Mouse (Mus musculus) heart, embryonic 12.5 days (tissue): ENCODE measurements at regions not wholly inside any gene's neighbourhood (a gene's known extent, or its start where the extent isn't known, plus 50 kb on each side); places are given as distances from the start of the nearest gene placed in this dataset.
A peak's percentile ranks its signal among the peaks of the same experiment; 100 is the strongest.

Experiments
- ATAC-seq: fragments of 200-750 bp; cut with Nextera tagmentation; 2 replicates; pipeline ENCODE4 v1.8.0; 2017; ENCODE audit warnings: moderate TSS enrichment, moderate library complexity; ENCODE audit not compliant: insufficient number of reproducible peaks, low FRiP score
- H3K27ac ChIP-seq: fragments of 300-500 bp; sonication (generic); 2 replicates; pipeline ENCODE4 v1.5.1; 2016; ENCODE audit warnings: mild to moderate bottlenecking, moderate library complexity; ENCODE audit not compliant: poor library complexity, severe bottlenecking
- H3K27me3 ChIP-seq: fragments of 300-500 bp; sonication (generic); replicated peaks from 2 replicates; pipeline ENCODE4 v1.6.1; 2016; ENCODE audit warnings: mild to moderate bottlenecking, moderate library complexity
- H3K36me3 ChIP-seq: fragments of 300-500 bp; sonication (generic); 2 replicates; pipeline ENCODE4 v1.6.1; 2016; ENCODE audit warnings: mild to moderate bottlenecking, moderate library complexity
- H3K4me1 ChIP-seq: fragments of 300-500 bp; sonication (generic); replicated peaks from 2 replicates; pipeline ENCODE4 v1.6.1; 2016; ENCODE audit warnings: mild to moderate bottlenecking
- H3K4me2 ChIP-seq: fragments of 300-500 bp; sonication (generic); 2 replicates; pipeline ENCODE4 v1.6.1; 2016; ENCODE audit warnings: mild to moderate bottlenecking, moderate library complexity
- H3K4me3 ChIP-seq: fragments of 300-500 bp; sonication (generic); 2 replicates; pipeline ENCODE4 v1.5.1; 2016; ENCODE audit warnings: mild to moderate bottlenecking
- H3K9ac ChIP-seq: fragments of 300-500 bp; sonication (generic); 2 replicates; pipeline ENCODE4 v1.6.1; 2016; ENCODE audit warnings: mild to moderate bottlenecking, moderate library complexity
- H3K9me3 ChIP-seq: fragments of 300-500 bp; sonication (generic); replicated peaks from 2 replicates; pipeline ENCODE4 v1.6.1; 2016; ENCODE audit warnings: mild to moderate bottlenecking, moderate library complexity
- WGBS: fragments of 180-500 bp; shearing (Covaris S2); methylation state at CpG from one replicate; pipeline ENCODE4 v1.1.7; 2016; 5-methylcytosine and 5-hydroxymethylcytosine counted together

DNA sequence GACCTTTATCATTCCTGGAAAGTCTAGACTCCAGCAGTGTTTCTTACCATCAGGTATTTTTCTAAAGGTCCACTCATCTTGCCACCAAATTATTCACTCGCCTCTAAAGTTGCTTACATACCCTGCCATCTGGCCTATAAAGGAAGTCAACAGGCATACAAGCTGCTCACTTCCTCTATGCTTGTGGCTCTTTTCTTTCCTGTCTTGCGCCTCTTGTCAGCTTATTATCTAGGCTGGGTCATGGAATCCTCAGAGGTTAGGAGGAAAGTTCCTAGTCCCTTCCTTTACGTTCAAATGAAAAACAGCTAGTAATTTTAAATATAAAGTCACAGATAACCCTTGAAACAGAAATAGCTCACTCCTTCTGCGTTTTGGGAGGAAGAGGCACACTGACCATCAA, 97.9 kb downstream of the Lipi start:
- no peak overlapping the region for H3K9ac ChIP-seq
- no peak overlapping the region for H3K4me3 ChIP-seq
- no peaks in the 10 kb centered on the region for H3K36me3 ChIP-seq
- H3K27me3 ChIP-seq: no peaks in the 10 kb centered on the region
- no peaks in the 10 kb centered on the region for H3K9me3 ChIP-seq
- no peak overlapping the region for H3K4me2 ChIP-seq
- ATAC-seq: no peak
- H3K27ac ChIP-seq: no peak overlapping the region
- H3K4me1 ChIP-seq: no peaks in the 10 kb centered on the region
- 57% methylated on average over 4 of the region's 4 CpGs for WGBS

GRCm38 (mm10) chr16:75483878-75484277, 102.0 kb downstream of the Lipi start:
- Histone ChIP-seq H3K4me2 (no peak overlapping the region), H3K27me3 (no peaks in the 10 kb centered on the region), H3K4me3 (no peak overlapping the region), H3K36me3 (no peaks in the 10 kb centered on the region), H3K27ac (no peak overlapping the region), H3K4me1 (no peaks in the 10 kb centered on the region), H3K9ac (no peak overlapping the region), H3K9me3 (no peaks in the 10 kb centered on the region)
- ATAC-seq: no peak
- WGBS: 82% methylated on average over 5 of the region's 5 CpGs

DNA sequence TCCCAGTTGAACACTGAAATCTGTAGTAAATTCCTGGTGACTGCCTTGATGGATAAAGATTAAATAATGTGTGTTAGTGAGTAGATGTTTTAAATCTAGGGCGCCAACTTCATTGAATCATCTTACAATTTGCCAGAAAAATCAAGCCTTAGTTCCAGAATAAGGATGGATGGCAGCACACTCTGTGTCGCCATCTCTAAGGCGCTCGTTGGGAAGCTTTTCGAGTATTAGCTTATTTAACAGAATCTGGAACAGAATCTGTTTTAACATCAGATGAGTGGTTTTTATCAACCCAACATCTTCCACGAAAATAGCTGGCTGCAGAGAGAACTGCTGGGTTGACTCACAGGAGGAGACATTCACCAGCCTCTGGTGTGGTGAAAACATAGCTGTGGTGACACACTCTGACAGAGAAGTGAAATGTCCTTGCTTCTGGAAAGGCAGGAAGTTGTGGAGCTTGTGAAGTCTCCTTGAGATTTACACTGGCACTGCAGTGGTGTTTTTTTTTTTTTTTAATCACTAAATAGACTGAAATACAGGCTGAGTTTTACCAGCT, 120.4 kb downstream of the Lipi start:
- no peak overlapping the region for H3K27ac ChIP-seq
- no peak overlapping the region for H3K4me3 ChIP-seq
- no peaks in the 10 kb centered on the region for H3K4me1 ChIP-seq
- H3K4me2 ChIP-seq: no peak overlapping the region
- H3K9ac ChIP-seq: no peak overlapping the region
- H3K27me3 ChIP-seq: no peaks in the 10 kb centered on the region
- 76% methylated on average over 6 of the region's 6 CpGs for WGBS
- H3K36me3 ChIP-seq: no peaks in the 10 kb centered on the region
- no peaks in the 10 kb centered on the region for H3K9me3 ChIP-seq
- no peak for ATAC-seq

GRCm38 (mm10) chr16:75462136-75462535, 123.7 kb downstream of the Lipi start:
- Histone ChIP-seq H3K27ac (no peak overlapping the region), H3K27me3 (no peaks in the 10 kb centered on the region), H3K4me2 (no peak overlapping the region), H3K4me1 (no peaks in the 10 kb centered on the region), H3K36me3 (no peaks in the 10 kb centered on the region), H3K9ac (no peak overlapping the region), H3K4me3 (no peak overlapping the region), H3K9me3 (no peaks in the 10 kb centered on the region)
- WGBS: 72% methylated on average over 3 of the region's 3 CpGs
- ATAC-seq: no peak

DNA sequence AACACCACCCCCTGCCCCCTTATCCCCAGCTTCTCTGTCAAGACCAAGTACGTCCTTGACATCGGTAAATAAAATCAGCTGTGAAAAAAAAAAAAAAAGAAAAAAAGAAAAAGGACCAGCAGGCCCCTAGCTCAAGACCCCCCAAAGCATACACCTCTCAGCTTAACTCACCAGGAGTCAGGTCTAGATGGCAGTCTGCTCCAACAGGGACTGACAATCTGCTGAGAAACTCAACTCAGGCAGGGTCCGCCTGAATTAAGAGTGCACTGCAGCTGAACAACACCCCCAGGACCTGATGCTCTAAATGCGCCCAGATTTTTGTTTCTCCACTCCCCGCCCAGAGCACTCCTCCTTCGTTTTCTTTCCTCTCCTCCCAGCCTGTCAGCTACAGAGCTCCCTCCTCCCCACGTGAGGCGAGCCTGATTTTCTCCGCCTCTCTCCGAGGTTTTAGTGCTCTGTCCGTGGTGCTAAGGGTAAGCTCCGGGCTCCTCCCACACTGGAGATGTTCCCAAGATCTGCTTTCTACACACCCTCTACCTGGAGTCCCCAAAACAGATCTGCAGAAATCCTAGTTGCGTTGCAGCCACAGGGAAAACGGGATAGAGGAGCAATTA, 138.9 kb downstream of the Lipi start:
- 4% methylated on average over 14 of the region's 14 CpGs for WGBS
- Histone ChIP-seq H3K27me3 (no peaks in the 10 kb centered on the region), H3K27ac (no peak overlapping the region), H3K4me1 (no peaks in the 10 kb centered on the region), H3K4me2 (peak overlapping the region; percentile 50), H3K9ac (no peak overlapping the region), H3K4me3 (no peak overlapping the region), H3K9me3 (no peaks in the 10 kb centered on the region), H3K36me3 (no peaks in the 10 kb centered on the region)
- no peak for ATAC-seq

DNA sequence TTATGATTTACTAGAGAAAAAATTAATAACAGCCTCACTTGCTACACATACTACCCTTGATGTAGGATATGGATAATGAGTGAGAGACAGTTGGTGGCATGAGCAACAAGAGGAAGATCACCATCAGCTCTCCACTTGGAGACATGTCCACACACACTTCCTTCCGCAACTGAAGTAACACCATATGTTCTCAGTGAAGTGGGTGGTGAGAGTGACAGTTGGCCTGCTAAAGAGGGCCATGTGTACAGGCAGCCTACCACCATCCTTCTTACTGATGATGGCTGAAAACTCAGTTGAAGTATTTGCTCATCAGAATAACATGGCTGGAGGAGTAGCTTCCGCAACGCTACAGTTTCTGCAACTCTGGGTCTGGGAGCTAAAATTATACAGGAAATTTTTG, 146.6 kb downstream of the Lipi start:
- no peaks in the 10 kb centered on the region for H3K9me3 ChIP-seq
- 83% methylated on average over 3 of the region's 3 CpGs for WGBS
- H3K27me3 ChIP-seq: no peaks in the 10 kb centered on the region
- no peaks in the 10 kb centered on the region for H3K36me3 ChIP-seq
- no peaks in the 10 kb centered on the region for H3K4me1 ChIP-seq
- H3K4me3 ChIP-seq: no peak overlapping the region
- no peak overlapping the region for H3K9ac ChIP-seq
- ATAC-seq: no peak
- no peak overlapping the region for H3K4me2 ChIP-seq
- H3K27ac ChIP-seq: no peak overlapping the region

DNA sequence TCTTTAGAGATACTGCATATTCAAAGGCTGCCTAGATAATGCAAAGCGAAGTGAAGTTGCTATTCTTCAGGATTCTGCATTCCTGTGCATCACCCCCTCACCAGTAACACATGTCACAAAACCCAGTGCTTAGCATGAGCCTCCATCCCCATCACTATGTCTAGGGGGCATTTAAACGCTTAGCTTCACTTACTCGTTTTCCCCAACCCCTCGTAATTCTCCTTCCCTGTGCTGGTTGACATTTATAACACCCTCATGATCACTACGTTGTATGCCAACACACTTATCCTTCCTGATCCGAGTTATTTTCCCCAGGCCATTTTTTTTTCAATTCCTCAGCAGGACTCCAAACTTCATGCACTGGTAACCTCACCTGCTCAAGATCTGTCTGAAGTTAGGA, 152.6 kb downstream of the Lipi start:
- Histone ChIP-seq H3K27ac (no peak overlapping the region), H3K4me1 (no peaks in the 10 kb centered on the region), H3K27me3 (no peaks in the 10 kb centered on the region), H3K4me3 (no peak overlapping the region), H3K9ac (no peak overlapping the region), H3K4me2 (no peak overlapping the region), H3K36me3 (no peaks in the 10 kb centered on the region), H3K9me3 (no peaks in the 10 kb centered on the region)
- no peak for ATAC-seq
- 70% methylated on average over 6 of the region's 6 CpGs for WGBS

- H3K27ac ChIP-seq: no peak overlapping the region
- no peaks in the 10 kb centered on the region for H3K9me3 ChIP-seq
- H3K27me3 ChIP-seq: no peaks in the 10 kb centered on the region
- no peak overlapping the region for H3K4me2 ChIP-seq
- no peak for ATAC-seq
- no peaks in the 10 kb centered on the region for H3K4me1 ChIP-seq
- WGBS: 72% methylated on average over 6 of the region's 6 CpGs
- no peak overlapping the region for H3K4me3 ChIP-seq
- H3K9ac ChIP-seq: no peak overlapping the region
- H3K36me3 ChIP-seq: no peaks in the 10 kb centered on the region
Observed at GRCm38 (mm10) chr16:75384526-75385222, 201.2 kb downstream of the Lipi start.

DNA sequence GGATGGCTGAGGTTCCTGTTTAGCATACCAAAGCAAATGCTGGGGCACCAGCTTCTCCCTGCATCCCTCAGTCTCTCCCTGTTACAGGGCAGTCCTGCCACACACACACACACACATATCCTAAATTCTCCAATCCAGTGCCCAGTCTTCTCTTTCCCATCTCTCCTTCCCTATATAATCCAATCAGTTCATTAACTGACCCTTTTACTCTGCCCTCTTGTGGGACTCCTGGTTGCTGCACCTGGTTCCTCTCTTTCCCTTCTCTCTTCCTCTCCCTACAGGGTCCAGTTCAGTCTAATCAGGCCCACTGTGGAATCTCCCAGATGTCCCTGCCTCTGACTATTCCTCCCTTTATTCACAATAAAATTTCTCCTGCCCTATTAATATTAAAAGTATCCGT, 204.7 kb downstream of the Lipi start:
- Histone ChIP-seq H3K4me3 (no peak overlapping the region), H3K36me3 (no peaks in the 10 kb centered on the region), H3K9me3 (no peaks in the 10 kb centered on the region), H3K27ac (no peak overlapping the region), H3K27me3 (no peaks in the 10 kb centered on the region), H3K9ac (no peak overlapping the region), H3K4me1 (no peaks in the 10 kb centered on the region), H3K4me2 (no peak overlapping the region)
- no peak for ATAC-seq
- 47% methylated on average over 1 of the region's 1 CpGs for WGBS

- no peaks in the 10 kb centered on the region for H3K9me3 ChIP-seq
- WGBS: 68% methylated on average over 5 of the region's 5 CpGs
- H3K27me3 ChIP-seq: no peaks in the 10 kb centered on the region
- H3K4me3 ChIP-seq: no peak overlapping the region
- no peak overlapping the region for H3K4me2 ChIP-seq
- H3K9ac ChIP-seq: no peak overlapping the region
- ATAC-seq: no peak
- no peaks in the 10 kb centered on the region for H3K36me3 ChIP-seq
- H3K4me1 ChIP-seq: no peaks in the 10 kb centered on the region
- H3K27ac ChIP-seq: no peak overlapping the region
Observed at GRCm38 (mm10) chr16:75369700-75370099, 216.2 kb downstream of the Lipi start.

DNA sequence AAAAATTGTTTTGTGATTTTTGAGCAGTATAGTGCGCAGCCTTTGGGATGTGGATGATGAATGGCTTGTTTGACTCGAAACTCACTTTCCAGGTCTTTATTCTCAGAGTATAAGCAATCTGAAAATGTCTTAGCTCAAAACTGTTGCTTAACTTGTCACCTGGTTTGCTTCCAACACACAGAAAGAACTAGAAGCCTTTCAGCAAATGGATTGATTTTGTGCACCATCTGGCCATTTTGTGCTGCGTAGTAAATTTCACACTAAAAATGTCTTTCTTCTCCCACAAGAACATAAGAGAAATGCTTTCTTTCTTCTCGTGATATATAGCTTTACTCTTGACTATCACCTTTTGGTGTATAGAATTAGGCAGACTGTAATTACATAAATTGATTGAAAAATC, 219.1 kb downstream of the Lipi start:
- no peaks in the 10 kb centered on the region for H3K9me3 ChIP-seq
- no peaks in the 10 kb centered on the region for H3K4me1 ChIP-seq
- H3K4me2 ChIP-seq: no peak overlapping the region
- no peak overlapping the region for H3K4me3 ChIP-seq
- no peak overlapping the region for H3K9ac ChIP-seq
- H3K27ac ChIP-seq: no peak overlapping the region
- H3K27me3 ChIP-seq: no peaks in the 10 kb centered on the region
- 76% methylated on average over 4 of the region's 4 CpGs for WGBS
- H3K36me3 ChIP-seq: no peaks in the 10 kb centered on the region
- ATAC-seq: no peak
